Mouse (Mus musculus) layer of hippocampus, postnatal 36 days (tissue): ENCODE measurements at regions not wholly inside any gene's neighbourhood (a gene's known extent, or its start where the extent isn't known, plus 50 kb on each side); places are given as distances from the start of the nearest gene placed in this dataset.

ENCODE experiments used
- DNase-seq, 2 experiments: peaks; one replicate each; pipeline ENCODE4 v3.0.0; 2022

- DNase-seq: no peak
Observed at GRCm38 (mm10) chr12:92618519-92618918, 769.6 kb upstream of the Sel1l start.

- no peak for DNase-seq
Observed at GRCm38 (mm10) chr12:92601673-92602072, 752.7 kb upstream of the Sel1l start.

- DNase-seq: no peak
Observed at GRCm38 (mm10) chr12:92589725-92590124, 740.8 kb upstream of the Sel1l start.

GRCm38 (mm10) chr12:92589305-92589704 lies 740.3 kb upstream of the Sel1l start:
- no peak for DNase-seq

- DNase-seq: no peak
Observed at GRCm38 (mm10) chr12:92578596-92578995, 729.6 kb upstream of the Sel1l start.
